Mouse (Mus musculus) kidney, adult 2 months (tissue): Measurements from ENCODE around the gene Chst11. TPM values are rescaled to one million over a fixed set of nuclear protein-coding genes. Genes with fewer than 3 reads are reported as not detected.
A peak's percentile ranks its signal among the peaks of the same experiment; 100 is the strongest.

Source experiments
- DNase-seq: peaks from one replicate; pipeline ENCODE4 v3.0.0; 2021
- H3K27ac ChIP-seq: fragments of 200-500 bp; 2 replicates; pipeline ENCODE4 v1.5.1; 2012; ENCODE audit warnings: low read depth, low read length, control low read depth, inconsistent platforms; ENCODE audit not compliant: insufficient read depth
- H3K27me3 ChIP-seq: fragments of 200-500 bp; replicated peaks from 2 replicates; pipeline ENCODE4 v1.6.1; 2012; ENCODE audit warnings: mild to moderate bottlenecking, moderate library complexity, low read length, inconsistent platforms; ENCODE audit not compliant: control insufficient read depth, insufficient read depth
- H3K36me3 ChIP-seq: fragments of 200-500 bp; 2 replicates; pipeline ENCODE4 v1.6.1; 2012; ENCODE audit warnings: mild to moderate bottlenecking, moderate library complexity, low read length, inconsistent platforms; ENCODE audit not compliant: control insufficient read depth, insufficient read depth
- H3K4me1 ChIP-seq: fragments of 200-500 bp; 2 replicates; pipeline ENCODE4 v1.6.1; 2011; ENCODE audit warnings: low read length; ENCODE audit not compliant: control insufficient read depth, insufficient read depth
- H3K4me3 ChIP-seq: fragments of 200-500 bp; 2 replicates; pipeline ENCODE4 v1.5.1; 2011; ENCODE audit warnings: mild to moderate bottlenecking, low read depth, low read length, control low read depth; ENCODE audit not compliant: insufficient read depth
- CTCF ChIP-seq: fragments of 200-500 bp; conservative IDR thresholded peaks from 2 replicates; pipeline ENCODE4 v1.5.1; 2011; ENCODE audit warnings: low read depth, mild to moderate bottlenecking, control low read depth, low read length, moderate library complexity, mixed read lengths; ENCODE audit not compliant: insufficient read depth, insufficient read length
- WGBS: fragments of 180-500 bp; shearing (Covaris S2); methylation state at CpG from one replicate; pipeline ENCODE4 v1.1.7; 2018; 5-methylcytosine and 5-hydroxymethylcytosine counted together
- polyA plus RNA-seq: library from polyadenylated mRNA; depleted of rRNA; stranded (reverse); fragments of >200 nt; gene quantifications from 2 replicates; pipeline ENCODE4 v1.2.3, GENCODE M21; 2012; rRNA removed

Gene Chst11
- polyA plus RNA-seq, 1 experiment: 8.0 TPM

DNA sequence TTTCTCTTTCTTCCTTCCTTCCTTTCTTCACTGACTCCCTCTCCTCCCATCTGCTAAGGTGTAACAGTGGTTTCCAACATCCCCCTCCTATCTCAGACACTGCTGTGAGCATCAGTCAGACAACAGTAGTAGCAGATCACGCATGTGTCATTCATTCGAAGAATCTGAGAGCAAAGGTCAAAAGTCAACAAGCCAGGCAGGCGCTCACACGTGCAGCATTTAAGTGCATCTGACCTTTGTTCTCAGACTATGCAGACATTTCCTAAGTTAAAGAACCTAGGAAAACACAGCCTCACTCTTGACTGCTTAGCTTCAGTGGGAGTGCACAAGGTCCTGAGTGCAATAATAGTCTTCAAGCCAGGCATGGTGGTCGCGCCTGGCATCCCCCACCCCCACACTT lies 258.8 kb downstream of the Chst11 start:
- Histone ChIP-seq H3K27me3 (no peaks in the 10 kb centered on the region), H3K4me3 (no peak overlapping the region), H3K27ac (no peak overlapping the region), H3K4me1 (no peaks in the 10 kb centered on the region; the same call in 1 of the 2 replicates), H3K36me3 (no peaks in the 10 kb centered on the region)
- DNase-seq: peak; percentile 78
- TF ChIP-seq CTCF: no peak
- WGBS: 44% methylated on average over 6 of the region's 6 CpGs

Other genes with a start within 250 kb of the Chst11 start
- 9.1 and 10.1 TPM in 2 replicates for gene Nfyb, start 221.4 kb upstream of the Chst11 start, polyA plus RNA-seq
- 58.0 and 62.1 TPM in 2 replicates for gene Txnrd1, start 151.5 kb upstream of the Chst11 start, polyA plus RNA-seq
- gene Eid3, start 118.9 kb upstream of the Chst11 start, polyA plus RNA-seq: 0.09 and 0.24 TPM in 2 replicates